Mouse (Mus musculus): ENCODE results near the gene Iffo1. TPM values are rescaled to one million over a fixed set of nuclear protein-coding genes. Genes with fewer than 3 reads are reported as not detected.

Iffo1 gene
- 10 to 100 TPM; 62.0 to 68.5 (median 66.4) TPM for total RNA-seq (2022)

- DNase-seq (ENCODE audit: low spot score in 2 of 2) = peak; percentile 88 to 93
Measured at GRCm38 (mm10) chr6:125145001-125145400, at the start of gene Iffo1. TSS of gene Iffo1 (plus strand) at chr6:125145241.

GRCm38 (mm10) chr6:125095391-125096278 lies 49.4 kb upstream of the Iffo1 start, which contains the start of gene Chd4:
TSS of gene Chd4 (plus strand) at chr6:125095981.
- DNase-seq (ENCODE audit: low spot score in 2 of 2) = peak; percentile 81 to 96

GRCm38 (mm10) chr6:125096279-125096596 lies 48.8 kb upstream of the Iffo1 start:
- no peak for DNase-seq (ENCODE audit: low spot score in 2 of 2)

- DNase-seq (ENCODE audit: low spot score in 2 of 2) = peak in 1 of 2 experiments; percentile 60
Measured at GRCm38 (mm10) chr6:125096597-125097345, 48.3 kb upstream of the Iffo1 start.

- peak; percentile 37 to 53 for DNase-seq (ENCODE audit: low spot score in 2 of 2)
Measured at GRCm38 (mm10) chr6:125097346-125097689, 47.7 kb upstream of the Iffo1 start.

- DNase-seq (ENCODE audit: low spot score in 2 of 2) = no peak
Measured at GRCm38 (mm10) chr6:125097951-125098350, 47.1 kb upstream of the Iffo1 start.

- DNase-seq (ENCODE audit: low spot score in 2 of 2) = no peak
Measured at GRCm38 (mm10) chr6:125098513-125098912, 46.5 kb upstream of the Iffo1 start.

- DNase-seq (ENCODE audit: low spot score in 2 of 2) = no peak
Measured at GRCm38 (mm10) chr6:125099421-125099971, 45.5 kb upstream of the Iffo1 start.

- no peak for DNase-seq (ENCODE audit: low spot score in 2 of 2)
Measured at GRCm38 (mm10) chr6:125101444-125101843, 43.6 kb upstream of the Iffo1 start.

- no peak for DNase-seq (ENCODE audit: low spot score in 2 of 2)
Measured at GRCm38 (mm10) chr6:125104223-125104622, 40.8 kb upstream of the Iffo1 start.

- DNase-seq (ENCODE audit: low spot score in 2 of 2) = no peak
Measured at GRCm38 (mm10) chr6:125107705-125108104, 37.3 kb upstream of the Iffo1 start.

- DNase-seq (ENCODE audit: low spot score in 2 of 2) = no peak
Measured at GRCm38 (mm10) chr6:125109371-125109770, 35.7 kb upstream of the Iffo1 start.

GRCm38 (mm10) chr6:125110927-125111326 lies 34.1 kb upstream of the Iffo1 start:
- DNase-seq (ENCODE audit: low spot score in 2 of 2) = no peak

- DNase-seq (ENCODE audit: low spot score in 2 of 2) = no peak
Measured at GRCm38 (mm10) chr6:125112553-125112952, 32.5 kb upstream of the Iffo1 start.

- no peak for DNase-seq (ENCODE audit: low spot score in 2 of 2)
Measured at GRCm38 (mm10) chr6:125119387-125119786, 25.7 kb upstream of the Iffo1 start.

- no peak for DNase-seq (ENCODE audit: low spot score in 2 of 2)
Measured at GRCm38 (mm10) chr6:125128724-125129123, 16.3 kb upstream of the Iffo1 start.

- no peak for DNase-seq (ENCODE audit: low spot score in 2 of 2)
Measured at GRCm38 (mm10) chr6:125129710-125130402, 15.2 kb upstream of the Iffo1 start.

- DNase-seq (ENCODE audit: low spot score in 2 of 2) = peak; percentile 55 to 76
Measured at GRCm38 (mm10) chr6:125131302-125132156, 13.5 kb upstream of the Iffo1 start, which contains the start of gene Nop2. TSS of gene Nop2 (plus strand) at chr6:125131909.

GRCm38 (mm10) chr6:125132470-125132869 lies 12.6 kb upstream of the Iffo1 start:
- DNase-seq (ENCODE audit: low spot score in 2 of 2) = no peak

- no peak for DNase-seq (ENCODE audit: low spot score in 2 of 2)
Measured at GRCm38 (mm10) chr6:125137002-125137671, 7.9 kb upstream of the Iffo1 start.

All from left cerebral cortex, adult 8-10 months (tissue).